Mouse (Mus musculus) midbrain, postnatal 0 days (tissue): ENCODE measurements around the gene Tex50. TPM values are rescaled to one million over a fixed set of nuclear protein-coding genes. Genes with fewer than 3 reads are reported as not detected.
"Not testable (repeated sequence)": the region's sequence is repeated elsewhere in the genome, so short reads cannot be mapped to it uniquely, and the experiment has no call there.

Experiments used
- ATAC-seq: fragments of 200-750 bp; cut with Nextera tagmentation; 2 replicates; pipeline ENCODE4 v1.8.0; 2017; ENCODE audit warnings: moderate number of reproducible peaks, mild to moderate bottlenecking, moderate TSS enrichment, moderate library complexity; ENCODE audit not compliant: low FRiP score
- DNase-seq: peaks from one replicate; pipeline ENCODE4 v3.0.0-alpha.2; 2015; ENCODE audit warnings: low spot score
- H3K27ac ChIP-seq: fragments of 300-500 bp; sonication (generic); 2 replicates; pipeline ENCODE4 v1.5.1; 2014; ENCODE audit warnings: low read depth, mild to moderate bottlenecking, low read length, mixed read lengths
- H3K27me3 ChIP-seq: fragments of 300-500 bp; sonication (generic); 2 replicates; pipeline ENCODE4 v1.6.1; 2014; ENCODE audit warnings: low read length, control low read depth, mixed read lengths; ENCODE audit not compliant: insufficient read depth
- H3K36me3 ChIP-seq: fragments of 300-500 bp; sonication (generic); 2 replicates; pipeline ENCODE4 v1.6.1; 2014; ENCODE audit warnings: low read length, control low read depth, mixed read lengths; ENCODE audit not compliant: insufficient read depth
- H3K4me1 ChIP-seq: fragments of 300-500 bp; sonication (generic); 2 replicates; pipeline ENCODE4 v1.6.1; 2014; ENCODE audit warnings: mild to moderate bottlenecking, control low read depth, antibody characterized with exemption, low read length, mixed read lengths; ENCODE audit not compliant: insufficient read depth
- H3K4me2 ChIP-seq: fragments of 300-500 bp; sonication (generic); 2 replicates; pipeline ENCODE4 v1.6.1; 2014; ENCODE audit warnings: low read depth, mild to moderate bottlenecking, low read length, mixed read lengths; ENCODE audit not compliant: poor library complexity, severe bottlenecking
- H3K4me3 ChIP-seq: fragments of 300-500 bp; sonication (generic); 2 replicates; pipeline ENCODE4 v1.5.1; 2014; ENCODE audit warnings: low read depth, mild to moderate bottlenecking, low read length, moderate library complexity
- H3K9ac ChIP-seq: fragments of 300-500 bp; sonication (generic); replicated peaks from 2 replicates; pipeline ENCODE4 v1.6.1; 2014; ENCODE audit warnings: mild to moderate bottlenecking, low read length, moderate library complexity, mixed read lengths; ENCODE audit not compliant: poor library complexity, severe bottlenecking
- H3K9me3 ChIP-seq: fragments of 300-500 bp; sonication (generic); 2 replicates; pipeline ENCODE4 v1.6.1; 2016; ENCODE audit warnings: low read length, control low read depth
- CTCF ChIP-seq: IDR thresholded peaks from 2 replicates; pipeline ENCODE4 v1.5.1; 2016; ENCODE audit warnings: antibody characterized with exemption, mild to moderate bottlenecking
- WGBS: fragments of 180-500 bp; shearing (Covaris S2); extraction: QIAGEN DNeasy Blood & Tissue Kit; methylation state at CpG from one replicate; pipeline ENCODE4 v1.1.7; 2014; 5-methylcytosine and 5-hydroxymethylcytosine counted together
- polyA plus RNA-seq: library from polyadenylated mRNA; unstranded; fragments of >200 nt; fragmentation: Nextera tagmentation; extraction: Ambion mirVana; gene quantifications from 2 replicates; pipeline ENCODE4 v1.2.1, GENCODE M21; 2015
- total RNA-seq: library from RNA; depleted of rRNA; stranded (reverse); fragments of >200 nt; gene quantifications from 2 replicates; pipeline ENCODE4 v1.2.3, GENCODE M21; 2014

The Tex50 gene
- total and polyA plus RNA-seq, 2 experiments from 2014 or later, result 0.73 TPM; not detected in 1

GRCm38 (mm10) chr1:161151098-161151497, 8.0 kb downstream of the Tex50 start:
- DNase-seq, result no peak
- no peaks in the 10 kb centered on the region for H3K27me3 ChIP-seq
- H3K9ac ChIP-seq, result no peak overlapping the region
- ATAC-seq, result no peak
- no peak for TF ChIP-seq CTCF
- no peak overlapping the region for H3K4me3 ChIP-seq
- H3K36me3 ChIP-seq, result no peaks in the 10 kb centered on the region
- H3K9me3 ChIP-seq, result no peaks in the 10 kb centered on the region
- no peaks in the 10 kb centered on the region for H3K4me1 ChIP-seq
- WGBS, result 75% methylated on average over 6 of the region's 6 CpGs
- no peak overlapping the region for H3K4me2 ChIP-seq
- no peak overlapping the region for H3K27ac ChIP-seq

GRCm38 (mm10) chr1:161147888-161148287, 11.2 kb downstream of the Tex50 start:
- H3K36me3 ChIP-seq, result no peaks in the 10 kb centered on the region
- 78% methylated on average over 2 of the region's 2 CpGs for WGBS
- no peak for DNase-seq
- ATAC-seq, result no peak
- H3K4me2 ChIP-seq, result no peak overlapping the region
- TF ChIP-seq CTCF, result no peak
- no peaks in the 10 kb centered on the region for H3K4me1 ChIP-seq
- H3K9me3 ChIP-seq, result no peaks in the 10 kb centered on the region
- no peak overlapping the region for H3K4me3 ChIP-seq
- H3K27me3 ChIP-seq, result no peaks in the 10 kb centered on the region
- no peak overlapping the region for H3K27ac ChIP-seq
- no peak overlapping the region for H3K9ac ChIP-seq

GRCm38 (mm10) chr1:161145611-161146010, 13.5 kb downstream of the Tex50 start:
- H3K4me3 ChIP-seq, H3K27me3 ChIP-seq, ATAC-seq, H3K9ac ChIP-seq, H3K27ac ChIP-seq, H3K36me3 ChIP-seq, DNase-seq, H3K4me2 ChIP-seq, H3K9me3 ChIP-seq, H3K4me1 ChIP-seq: not testable (repeated sequence)
- 86% methylated on average over 8 of the region's 8 CpGs for WGBS

- Histone ChIP-seq H3K4me2 (peak overlapping the region; percentile 78), H3K9ac (no peak overlapping the region), H3K4me1 (no peaks in the 10 kb centered on the region; the same call in 1 of the 2 replicates), H3K27me3 (no peaks in the 10 kb centered on the region), H3K36me3 (no peaks in the 10 kb centered on the region), H3K9me3 (no peaks in the 10 kb centered on the region), H3K27ac (no peak overlapping the region; the same call in 1 of the 2 replicates), H3K4me3 (peak overlapping the region; percentile 57)
- 85% methylated on average over 7 of the region's 7 CpGs for WGBS
- ATAC-seq (no peak), DNase-seq (no peak)
- no peak for TF ChIP-seq CTCF
These were observed 15.9 kb downstream of the Tex50 start for GRCm38 (mm10) chr1:161143216-161143615.

GRCm38 (mm10) chr1:161142531-161143159, 16.5 kb downstream of the Tex50 start, which contains the start of gene Ankrd45:
Ankrd45 (plus strand) TSS chr1:161142691.
- peak within 1 kb of the TSS; percentile 74 for H3K9ac ChIP-seq
- 0 out of 2 replicates have a peak, but pooled peaks cover 4% of the 10 kb centered on the region for H3K27me3 ChIP-seq
- DNase-seq, result peak; percentile 59
- peak within 1 kb of the TSS; percentile 47; the same call in 1 of the 2 replicates for H3K27ac ChIP-seq
- peak; percentile 95 for ATAC-seq
- no peaks in the 10 kb centered on the region; the same call in 1 of the 2 replicates for H3K4me1 ChIP-seq
- no peaks in the 10 kb centered on the region for H3K36me3 ChIP-seq
- TF ChIP-seq CTCF, result no peak
- H3K4me3 ChIP-seq, result peak within 1 kb of the TSS; percentile 57
- peak within 1 kb of the TSS; percentile 78 for H3K4me2 ChIP-seq
- H3K9me3 ChIP-seq, result no peaks in the 10 kb centered on the region
- WGBS, result 3% methylated on average over 33 of the region's 33 CpGs

- WGBS, result 90% methylated on average over 9 of the region's 9 CpGs
- Histone ChIP-seq H3K9me3 (no peaks in the 10 kb centered on the region), H3K27me3 (0 out of 2 replicates have a peak, but pooled peaks cover 6% of the 10 kb centered on the region), H3K9ac (no peak overlapping the region), H3K4me2 (no peak overlapping the region), H3K4me3 (no peak overlapping the region), H3K36me3 (no peaks in the 10 kb centered on the region), H3K27ac (no peak overlapping the region), H3K4me1 (no peaks in the 10 kb centered on the region; the same call in 1 of the 2 replicates)
- DNase-seq (no peak), ATAC-seq (no peak)
- no peak for TF ChIP-seq CTCF
These were observed 18.9 kb downstream of the Tex50 start for GRCm38 (mm10) chr1:161140026-161140762.
